Mouse (Mus musculus) liver, adult 2 months (tissue): Measurements from ENCODE around the gene Zbtb7a. TPM values are rescaled to one million over a fixed set of nuclear protein-coding genes. Genes with fewer than 3 reads are reported as not detected.

Experiments used
- DNase-seq: peaks from one replicate; pipeline ENCODE4 v3.0.0-alpha.2; 2011; ENCODE audit warnings: low read depth, low spot score; ENCODE audit errors: extremely low read depth
- H3K27ac ChIP-seq: fragments of 200-500 bp; replicated peaks from 2 replicates; pipeline ENCODE4 v1.5.1; 2012; ENCODE audit warnings: low read depth, mild to moderate bottlenecking, control low read depth, inconsistent platforms, low read length; ENCODE audit not compliant: insufficient read depth
- H3K27me3 ChIP-seq: fragments of 200-500 bp; 2 replicates; pipeline ENCODE4 v1.6.1; 2012; ENCODE audit warnings: mild to moderate bottlenecking, moderate library complexity, low read length, inconsistent platforms; ENCODE audit not compliant: control insufficient read depth, insufficient read depth
- H3K36me3 ChIP-seq: fragments of 200-500 bp; 2 replicates; pipeline ENCODE4 v1.6.1; 2012; ENCODE audit warnings: low read length, inconsistent platforms; ENCODE audit not compliant: control insufficient read depth, insufficient read depth
- H3K4me1 ChIP-seq: fragments of 200-500 bp; 2 replicates; pipeline ENCODE4 v1.6.1; 2011; ENCODE audit warnings: low read length; ENCODE audit not compliant: control insufficient read depth, insufficient read depth
- H3K4me3 ChIP-seq: fragments of 200-500 bp; 2 replicates; pipeline ENCODE4 v1.5.1; 2011; ENCODE audit warnings: low read depth, mild to moderate bottlenecking, control low read depth, low read length, moderate library complexity; ENCODE audit not compliant: insufficient read depth
- H3K79me2 ChIP-seq: fragments of 200-500 bp; 2 replicates; pipeline ENCODE4 v1.6.1; 2012; ENCODE audit warnings: inconsistent platforms, mild to moderate bottlenecking, low read length, moderate library complexity; ENCODE audit not compliant: control insufficient read depth, insufficient read depth
- H3K9ac ChIP-seq: fragments of 200-500 bp; 2 replicates; pipeline ENCODE4 v1.6.1; 2012; ENCODE audit warnings: low read depth, mild to moderate bottlenecking, control low read depth, inconsistent platforms, low read length
- CTCF ChIP-seq: fragments of 200-500 bp; IDR thresholded peaks from 2 replicates; pipeline ENCODE4 v1.5.1; 2011; ENCODE audit warnings: low read depth, low read length, control low read depth
- POLR2A ChIP-seq: fragments of 200-500 bp; IDR thresholded peaks from 2 replicates; pipeline ENCODE4 v1.6.1; 2011; ENCODE audit warnings: low read length, control low read depth; ENCODE audit not compliant: insufficient read depth; ENCODE audit errors: extremely low read depth
- WGBS: fragments of 180-500 bp; shearing (Covaris S2); methylation state at CpG from one replicate; pipeline ENCODE4 v1.1.7; 2018; 5-methylcytosine and 5-hydroxymethylcytosine counted together
- polyA plus RNA-seq: library from polyadenylated mRNA; depleted of rRNA; stranded (reverse); fragments of >200 nt; gene quantifications from 2 replicates; pipeline ENCODE4 v1.2.3, GENCODE M21; 2012; rRNA removed
- total RNA-seq: library from RNA; depleted of rRNA; stranded (reverse); fragments of >200 nt; gene quantifications from 2 replicates; pipeline ENCODE4 v1.2.3, GENCODE M21; 2014; rRNA removed

The Zbtb7a gene
- 10.0 and 14.2 TPM in 2 replicates for total RNA-seq
- 28.6 and 34.0 TPM in 2 replicates for polyA plus RNA-seq

DNA sequence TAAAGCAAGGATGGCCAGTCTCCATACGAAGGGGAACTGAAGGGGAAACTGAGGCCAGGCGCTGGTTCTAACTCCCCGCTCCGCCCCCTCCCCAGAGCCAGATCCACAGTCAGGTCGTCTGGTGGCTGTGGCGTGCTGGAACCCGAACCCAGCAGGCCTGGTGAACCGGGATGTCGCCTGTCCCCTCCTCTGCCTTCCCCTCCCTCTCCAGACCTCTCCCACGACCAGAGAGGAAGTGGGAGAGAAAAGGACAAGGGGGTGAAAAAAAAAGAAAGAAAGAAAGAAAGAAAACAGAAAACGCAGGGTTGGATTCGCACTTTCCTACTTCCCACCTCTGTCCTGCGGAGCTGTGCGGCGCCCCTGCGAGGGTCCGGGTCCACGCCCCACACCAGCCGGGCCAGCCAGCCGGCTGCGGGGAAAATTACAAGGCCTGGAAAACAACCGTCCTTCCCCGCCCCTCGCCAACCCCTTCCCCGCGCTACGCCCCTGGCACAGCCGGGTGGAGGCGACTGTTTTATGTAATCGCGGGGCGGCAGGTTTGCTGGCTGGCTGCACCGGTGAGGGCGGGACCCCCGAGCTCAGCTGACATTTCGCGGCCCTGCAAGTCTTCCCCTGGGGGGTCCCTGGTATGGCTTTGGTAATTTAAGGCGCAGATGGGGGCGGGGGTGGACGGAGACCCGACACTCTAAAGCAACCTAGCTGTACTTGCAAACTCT lies at the start of gene Zbtb7a:
Gene Zbtb7a, plus strand, starts transcription at position 255 of the 716 bp plus-strand sequence.
- H3K79me2 ChIP-seq, result peaks cover 24% of the 10 kb centered on the region
- peaks cover 14% of the 10 kb centered on the region for H3K4me1 ChIP-seq
- no peak for TF ChIP-seq CTCF
- TF ChIP-seq POLR2A, result 0 out of 2 replicates have a peak, but pooled peaks have one; percentile 3
- no peak for DNase-seq
- peak within 1 kb of the TSS; percentile 96 for H3K9ac ChIP-seq
- 5% methylated on average over 40 of the region's 41 CpGs for WGBS
- H3K36me3 ChIP-seq, result no peaks in the 10 kb centered on the region
- peak within 1 kb of the TSS; percentile 97 for H3K4me3 ChIP-seq
- no peaks in the 10 kb centered on the region for H3K27me3 ChIP-seq
- peak within 1 kb of the TSS; percentile 99 for H3K27ac ChIP-seq

DNA sequence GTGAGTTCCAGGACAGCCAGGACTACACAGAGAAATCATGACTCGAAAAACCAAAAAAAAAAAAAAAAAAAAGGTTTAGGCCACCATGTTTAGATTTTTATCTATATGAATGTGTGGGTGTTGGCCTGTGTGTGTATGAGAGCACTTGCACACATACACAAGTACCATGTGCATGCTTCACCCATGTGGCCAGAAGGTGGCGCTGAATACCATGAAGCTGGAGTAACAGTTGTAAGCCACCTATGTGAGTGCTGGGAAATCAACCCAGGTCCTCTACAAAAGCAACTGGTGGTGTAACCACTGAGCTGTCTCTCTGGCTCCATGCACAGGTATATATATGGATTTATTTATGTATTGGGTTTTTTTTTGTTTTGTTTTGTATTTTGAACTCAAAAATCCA lies 48.0 kb upstream of the Zbtb7a start:
- H3K27me3 ChIP-seq, result no peaks in the 10 kb centered on the region
- H3K79me2 ChIP-seq, result no peaks in the 10 kb centered on the region
- TF ChIP-seq POLR2A (no peak), CTCF (peak; percentile 41; the same call in 1 of the 2 replicates)
- 62% methylated on average over 2 of the region's 2 CpGs for WGBS
- peaks cover 54% of the 10 kb centered on the region for H3K36me3 ChIP-seq
- H3K4me1 ChIP-seq, result peaks cover 8% of the 10 kb centered on the region
- H3K4me3 ChIP-seq, result no peak overlapping the region
- no peak overlapping the region for H3K27ac ChIP-seq
- peak; percentile 66 for DNase-seq
- no peak overlapping the region for H3K9ac ChIP-seq

DNA sequence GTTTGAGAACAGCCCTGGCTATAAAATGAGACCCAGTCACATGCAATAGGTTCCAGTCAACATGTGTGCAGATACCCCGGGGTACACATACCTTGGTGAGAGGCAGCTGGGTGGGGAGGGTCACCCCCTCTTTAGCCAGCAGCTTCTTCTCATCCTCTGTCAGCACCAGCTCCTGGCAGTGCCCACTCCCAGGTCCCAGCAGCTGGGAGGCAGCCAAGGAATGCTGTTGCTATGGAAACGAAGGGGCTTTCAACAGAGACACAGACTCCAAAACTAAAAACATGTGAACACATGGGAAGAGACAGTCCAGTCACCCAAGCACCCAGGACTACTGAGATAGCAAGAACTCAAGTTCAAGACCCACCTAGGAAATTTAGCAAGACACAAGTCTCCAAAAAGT lies 45.8 kb upstream of the Zbtb7a start:
- Histone ChIP-seq H3K4me1 (peaks cover 19% of the 10 kb centered on the region), H3K36me3 (peaks cover 54% of the 10 kb centered on the region), H3K79me2 (no peaks in the 10 kb centered on the region), H3K9ac (no peak overlapping the region), H3K27ac (no peak overlapping the region), H3K27me3 (no peaks in the 10 kb centered on the region), H3K4me3 (no peak overlapping the region)
- 80% methylated on average over 2 of the region's 2 CpGs for WGBS
- DNase-seq, result peak; percentile 11
- no peak for TF ChIP-seq CTCF
- TF ChIP-seq POLR2A, result no peak

DNA sequence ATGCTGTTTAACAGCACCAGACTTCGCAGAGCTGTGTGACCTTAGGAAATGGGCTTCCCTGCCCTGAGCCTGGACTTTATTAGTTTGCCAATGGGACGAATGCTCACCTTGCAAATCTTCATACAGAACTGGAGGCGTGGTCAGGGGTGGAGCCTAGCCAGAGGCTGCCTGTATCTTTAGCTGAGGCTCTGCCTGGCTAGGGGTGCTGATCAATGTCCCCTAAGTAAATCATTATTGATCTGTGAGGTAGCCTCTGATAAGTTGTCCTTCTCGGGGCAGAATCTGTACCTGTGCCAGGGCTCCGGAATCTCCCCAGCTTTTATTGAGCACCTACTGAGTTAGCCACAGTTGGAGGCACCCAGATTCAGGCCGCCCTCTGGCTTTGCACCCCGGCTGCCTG lies 44.4 kb upstream of the Zbtb7a start:
- peak overlapping the region; percentile 69 for H3K4me3 ChIP-seq
- H3K9ac ChIP-seq, result peak overlapping the region; percentile 88
- H3K4me1 ChIP-seq, result peaks cover 22% of the 10 kb centered on the region
- peaks cover 48% of the 10 kb centered on the region for H3K36me3 ChIP-seq
- H3K27me3 ChIP-seq, result no peaks in the 10 kb centered on the region
- peak; percentile 95 for DNase-seq
- WGBS, result 18% methylated on average over 7 of the region's 7 CpGs
- no peaks in the 10 kb centered on the region for H3K79me2 ChIP-seq
- H3K27ac ChIP-seq, result peak overlapping the region; percentile 95
- no peak for TF ChIP-seq POLR2A
- TF ChIP-seq CTCF, result no peak

DNA sequence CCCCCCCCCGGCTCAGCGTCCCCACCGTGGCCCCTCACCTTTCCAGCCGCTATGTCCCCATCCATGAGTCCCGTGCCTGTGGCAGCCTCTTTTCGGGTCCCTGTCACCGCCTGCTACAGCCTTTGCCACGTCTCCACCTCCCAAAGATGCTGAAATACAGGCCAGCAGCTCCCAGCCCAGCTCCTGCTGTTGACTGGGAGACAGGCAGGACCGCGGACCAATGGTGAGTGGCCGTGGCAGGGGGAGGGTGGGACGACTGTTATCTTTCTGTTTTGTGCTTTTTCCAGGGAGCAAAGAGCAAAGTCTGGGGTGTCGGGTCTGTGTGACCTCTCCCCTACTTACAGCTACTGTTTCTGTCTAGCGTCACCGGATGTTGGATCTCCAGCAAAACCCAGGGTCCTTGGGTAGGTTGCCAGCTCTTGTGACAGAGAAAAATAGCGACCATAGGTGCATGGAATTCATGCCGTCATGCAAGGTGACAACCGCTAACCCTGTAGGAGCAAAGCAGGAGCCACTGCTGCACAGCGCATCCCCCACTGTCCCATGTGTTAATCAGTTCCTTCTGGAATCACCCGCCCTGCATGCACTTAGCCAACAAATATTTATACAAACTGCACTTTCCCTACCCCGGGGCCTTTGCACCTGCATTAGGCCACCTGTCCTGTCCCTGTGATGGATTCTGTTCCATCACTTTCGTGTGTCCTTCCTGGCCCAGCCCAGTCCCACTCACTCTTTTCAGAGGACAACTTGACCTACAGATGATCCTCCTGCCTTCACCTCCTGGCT lies 42.4 kb upstream of the Zbtb7a start:
- Histone ChIP-seq H3K36me3 (peaks cover 31% of the 10 kb centered on the region), H3K27me3 (no peaks in the 10 kb centered on the region), H3K9ac (peak overlapping the region; percentile 88), H3K27ac (peak overlapping the region; percentile 98), H3K79me2 (no peaks in the 10 kb centered on the region), H3K4me3 (peak overlapping the region; percentile 69), H3K4me1 (peaks cover 22% of the 10 kb centered on the region)
- peak; percentile 97 for DNase-seq
- TF ChIP-seq POLR2A (peak; percentile 97), CTCF (0 out of 2 replicates have a peak, but pooled peaks have one; percentile 1)
- 8% methylated on average over 22 of the region's 22 CpGs for WGBS
